Mouse (Mus musculus): ENCODE measurements at regions not wholly inside any gene's neighbourhood (a gene's known extent, or its start where the extent isn't known, plus 50 kb on each side); places are given as distances from the start of the nearest gene placed in this dataset.
A peak's percentile ranks its signal among the peaks of the same experiment; 100 is the strongest.
"Not testable (repeated sequence)": the region's sequence is repeated elsewhere in the genome, so short reads cannot be mapped to it uniquely, and the experiment has no call there.

DNA sequence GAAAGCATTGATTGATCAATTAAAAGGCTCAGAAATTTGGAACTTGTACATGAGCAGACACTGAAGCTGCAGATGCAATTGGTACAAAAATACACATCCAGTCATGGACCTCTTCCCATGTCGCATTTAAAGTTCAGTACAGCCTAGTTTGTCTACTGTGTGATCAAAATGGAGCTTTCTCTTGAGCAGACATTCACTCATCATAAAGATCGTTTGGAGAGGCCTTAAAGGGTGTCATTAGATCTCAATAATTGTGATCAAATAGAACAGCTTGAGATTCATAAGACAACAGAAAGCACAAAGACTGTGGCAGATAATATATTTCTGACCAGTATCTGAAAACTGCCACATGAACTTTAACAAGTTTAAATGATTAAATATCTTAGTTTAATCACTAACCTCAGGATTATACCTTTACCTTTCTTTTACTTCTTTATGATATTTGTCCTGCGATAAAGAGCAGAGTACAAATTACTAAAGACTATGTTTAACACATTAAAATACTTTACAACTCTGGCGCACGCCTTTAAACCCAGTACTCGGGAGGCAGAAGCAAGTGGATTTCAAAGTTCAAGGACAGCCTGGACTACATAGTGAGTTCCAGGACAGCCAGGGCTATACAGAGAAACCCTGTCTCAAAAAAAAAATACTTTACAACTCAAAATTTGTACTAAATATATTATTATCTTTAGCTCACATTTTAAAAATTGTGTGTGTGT, 635.1 kb downstream of the Dnajb9 start:
- no peak for DNase-seq (ENCODE audit: low spot score in 2 of 2)
- intact Hi-C loops (cut with DNase I) = no loop called here

DNA sequence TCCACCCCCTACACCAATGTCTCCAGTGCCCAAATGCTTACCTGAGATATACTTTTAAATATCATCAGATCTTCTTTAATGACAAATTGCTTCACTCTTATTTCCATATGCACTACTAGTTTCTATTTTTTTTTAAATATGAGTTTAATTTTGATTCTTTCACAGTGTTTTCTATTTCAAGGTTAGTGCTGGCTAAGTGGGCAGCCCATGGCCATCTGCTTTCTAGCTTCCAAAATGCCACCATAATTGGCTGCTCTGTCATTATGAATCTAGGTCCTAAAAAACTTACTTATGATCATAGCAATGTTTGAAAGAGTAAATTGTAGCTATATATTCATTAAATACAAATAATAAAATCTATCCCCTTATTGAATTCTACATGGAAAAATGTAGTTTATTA, 636.9 kb downstream of the Dnajb9 start:
- intact Hi-C loops (cut with DNase I) = no loop called here
- peak in 1 of 2 experiments; percentile 7 for DNase-seq (ENCODE audit: low spot score in 2 of 2)

DNA sequence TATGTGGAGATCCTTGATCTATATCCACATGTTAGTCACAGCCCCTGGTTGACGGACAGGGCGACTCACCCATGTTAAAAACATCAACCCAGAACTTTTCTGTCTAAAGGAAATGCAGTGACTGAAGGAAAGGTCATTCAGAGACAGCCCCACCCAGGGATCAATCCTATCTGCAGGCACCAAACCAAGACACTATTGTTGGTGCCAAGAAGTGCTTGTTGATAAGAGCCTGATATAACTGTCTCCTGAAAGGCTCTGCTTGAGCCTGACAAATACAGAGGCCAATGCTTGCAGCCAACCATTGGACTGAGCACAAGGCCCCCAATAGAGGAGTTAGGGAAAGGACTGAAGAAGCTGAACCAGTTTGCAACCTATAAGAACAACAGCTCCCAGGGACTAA, 682.5 kb downstream of the Dnajb9 start:
- no peak for DNase-seq (ENCODE audit: low spot score in 2 of 2)
- intact Hi-C loops (cut with DNase I) = no loop called here

DNA sequence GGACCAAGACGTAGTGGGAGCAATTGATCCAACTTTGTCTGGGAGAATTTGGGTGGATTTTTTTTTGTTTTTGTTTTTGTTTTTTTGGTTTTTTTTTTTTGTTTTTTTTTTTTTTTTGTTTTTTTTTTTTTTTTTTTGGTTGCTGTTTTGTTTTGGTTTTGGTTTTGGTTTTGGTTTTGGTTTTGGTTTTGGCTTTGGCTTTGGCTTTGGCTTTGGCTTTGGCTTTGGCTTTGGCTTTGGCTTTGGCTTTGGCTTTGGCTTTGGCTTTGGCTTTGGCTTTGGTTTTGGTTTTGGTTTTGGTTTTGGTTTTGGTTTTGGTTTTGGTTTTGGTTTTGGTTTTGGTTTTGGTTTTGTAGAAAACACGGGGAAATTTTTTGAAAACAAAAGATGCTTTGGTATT, 702.7 kb downstream of the Dnajb9 start:
- intact Hi-C loops (cut with DNase I) = not testable (repeated sequence)

GRCm38 (mm10) chr12:43489896-43490295, 720.2 kb downstream of the Dnajb9 start:
- intact Hi-C loops (cut with DNase I) = no loop called here
- DNase-seq (ENCODE audit: low spot score in 2 of 2) = no peak

More for the DNA sequence above, 702.7 kb downstream of the Dnajb9 start:
- DNase-seq (ENCODE audit: low spot score in 2 of 2) = not testable (repeated sequence)

DNA sequence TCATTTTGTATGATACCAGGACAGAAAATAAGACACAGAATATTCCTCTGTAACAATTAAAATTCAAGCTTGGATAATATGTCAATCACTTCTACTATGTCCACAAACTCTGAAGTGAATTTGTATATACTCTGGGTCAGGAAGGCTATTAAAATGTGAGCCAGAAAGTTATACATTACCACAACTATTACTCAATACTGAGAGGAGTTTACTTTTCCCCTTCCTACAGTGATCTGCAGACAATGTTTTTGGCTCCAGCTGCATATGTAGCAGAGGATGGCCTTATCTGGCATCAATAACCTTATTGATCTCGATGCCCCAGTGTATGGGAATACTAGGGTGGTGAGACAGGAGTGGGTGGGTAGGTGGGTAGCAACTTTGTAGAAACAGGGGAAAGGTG, 727.4 kb downstream of the Dnajb9 start:
- DNase-seq (ENCODE audit: low spot score in 2 of 2) = no peak
- intact Hi-C loops (cut with DNase I) = no loop called here

GRCm38 (mm10) chr12:43462543-43462942, 747.6 kb downstream of the Dnajb9 start:
- intact Hi-C loops (cut with DNase I) = no loop called here
- no peak for DNase-seq (ENCODE audit: low spot score in 2 of 2)

Data from left cerebral cortex, postnatal 36 days (tissue).